Mouse (Mus musculus): ENCODE measurements around the gene Plekha1.

The Plekha1 gene

DNA sequence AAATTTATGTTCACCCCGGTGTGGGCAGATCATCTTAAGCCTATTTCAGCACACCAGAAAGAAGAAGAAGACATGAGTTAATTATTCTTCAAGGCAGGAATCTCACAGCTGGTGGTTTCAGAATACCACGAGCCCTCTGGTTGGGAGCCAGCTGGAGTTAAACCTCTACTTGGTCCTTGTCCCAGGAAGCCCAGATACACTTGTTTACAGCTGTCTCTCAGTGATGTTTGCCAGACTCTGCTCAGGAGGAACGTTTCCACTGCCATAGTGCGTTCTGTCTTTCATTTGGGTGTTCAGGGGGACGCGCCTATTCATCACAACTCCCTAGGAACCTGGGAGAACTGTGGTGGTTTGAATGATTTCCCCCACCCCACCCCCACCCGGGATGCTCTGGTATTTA is 94.3 kb downstream of the Plekha1 start:
- DNase-seq (ENCODE audit: low spot score): peak; percentile 38

DNA sequence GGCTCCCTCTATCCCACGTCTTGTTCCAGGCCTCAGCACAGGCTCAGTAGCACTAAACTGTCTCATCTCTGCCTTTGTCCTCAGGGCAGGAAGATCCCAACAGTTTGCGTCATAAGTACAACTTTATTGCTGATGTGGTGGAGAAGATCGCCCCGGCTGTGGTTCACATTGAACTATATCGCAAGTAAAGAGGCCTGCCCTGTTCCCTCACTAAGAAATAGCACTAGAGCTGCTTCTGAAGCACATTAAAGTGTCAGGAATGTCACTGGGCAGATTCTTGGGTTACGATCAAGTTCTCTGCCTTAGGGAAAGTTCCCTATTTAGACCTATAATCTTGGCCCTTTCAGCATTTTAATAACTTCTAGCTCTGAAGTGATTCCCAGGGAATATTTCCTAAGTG is 95.9 kb downstream of the Plekha1 start:
- no peak for DNase-seq (ENCODE audit: low spot score)

Data from yolk sac, embryonic 10.5 days (tissue).